ENCODE assay signal across 8 mouse cellular contexts in genomic region chr10:57183560-57183959, GRCm38 (mm10).
A peak's percentile ranks its signal among the peaks of the same experiment; 100 is the strongest.
DNase-seq lines count a peak whose midpoint lies in the region; ATAC-seq lines count a peak whose summit lies in the region.

No protein-coding gene starts in this region.

- no peak overlapping the region for H3K9ac ChIP-seq in forebrain, embryonic 15.5 days (replicated peaks)
- H3K9ac ChIP-seq in forebrain, embryonic 13.5 days: no peak overlapping the region

- H3K4me1 ChIP-seq in forebrain, embryonic 15.5 days: no peaks in the 10 kb centered on the region
- no peaks in the 10 kb centered on the region for H3K4me1 ChIP-seq in forebrain, embryonic 13.5 days

- no peak overlapping the region for H3K4me3 ChIP-seq in forebrain, embryonic 15.5 days
- H3K4me3 ChIP-seq in forebrain, embryonic 13.5 days: no peak overlapping the region

- H3K9me3 ChIP-seq in forebrain, embryonic 15.5 days: no peaks in the 10 kb centered on the region
- no peaks in the 10 kb centered on the region for H3K9me3 ChIP-seq in forebrain, embryonic 13.5 days (replicated peaks)

- no peaks in the 10 kb centered on the region for H3K27me3 ChIP-seq in forebrain, embryonic 15.5 days
- H3K27me3 ChIP-seq in forebrain, embryonic 13.5 days: no peaks in the 10 kb centered on the region

- H3K27ac ChIP-seq in forebrain, embryonic 15.5 days (replicated peaks): no peak overlapping the region
- no peak overlapping the region for H3K27ac ChIP-seq in forebrain, embryonic 13.5 days

- 79% methylated on average over 1 of the region's 1 CpGs for WGBS in forebrain, embryonic 15.5 days
- WGBS in forebrain, embryonic 13.5 days: 64% methylated on average over 1 of the region's 1 CpGs

- peak; percentile 23 for DNase-seq in ovary, adult 18-20 months (ENCODE audit: low spot score)
- no peak for DNase-seq in ovary, postnatal 10 days (ENCODE audit: low spot score)
- DNase-seq in cerebellum, postnatal 4 days (ENCODE audit: low spot score in 2 of 2): peak; percentile 24 to 48
- peak; percentile 77 for DNase-seq in kidney, postnatal 10 days
- DNase-seq in lung, postnatal 14 days: peak; percentile 72
- no peak for DNase-seq in spleen, adult 12 weeks (ENCODE audit: low spot score)

- peak; percentile 35; the same call in 1 of the 2 replicates for ATAC-seq in forebrain, embryonic 15.5 days (replicated peaks)
- ATAC-seq in forebrain, embryonic 13.5 days: no peak

- no peak overlapping the region for H3K4me2 ChIP-seq in forebrain, embryonic 15.5 days (replicated peaks)
- no peak overlapping the region for H3K4me2 ChIP-seq in forebrain, embryonic 13.5 days

- no peaks in the 10 kb centered on the region for H3K36me3 ChIP-seq in forebrain, embryonic 15.5 days
- H3K36me3 ChIP-seq in forebrain, embryonic 13.5 days (ENCODE audit: poor library complexity, severe bottlenecking): no peaks in the 10 kb centered on the region

Comparison
In these comparisons a context has a peak if more than half of its experiments do, and no peak if none do; other contexts are left out.
1. DNase-seq: peak in ovary, adult 18-20 months (single experiment), cerebellum, postnatal 4 days (2 of 2), kidney, postnatal 10 days (single experiment) and lung, postnatal 14 days (single experiment); none in ovary, postnatal 10 days (single experiment) and spleen, adult 12 weeks (single experiment).